Mouse (Mus musculus): Measurements from ENCODE around the gene Hoxd13. TPM values are rescaled to one million over a fixed set of nuclear protein-coding genes. Genes with fewer than 3 reads are reported as not detected.

Hoxd13 gene
- total RNA-seq, 2 experiments from 2014 or later, result not detected

GRCm38 (mm10) chr2:74704393-74704998 lies 36.4 kb downstream of the Hoxd13 start, which contains the start of gene Hoxd8:
TSS of gene Hoxd8 (plus strand) at chr2:74704615.
- ATAC-seq (replicated peaks; ENCODE audit: poor library complexity), result no peak

GRCm38 (mm10) chr2:74704999-74705466 lies 36.9 kb downstream of the Hoxd13 start:
- no peak for ATAC-seq (replicated peaks; ENCODE audit: poor library complexity)

DNA sequence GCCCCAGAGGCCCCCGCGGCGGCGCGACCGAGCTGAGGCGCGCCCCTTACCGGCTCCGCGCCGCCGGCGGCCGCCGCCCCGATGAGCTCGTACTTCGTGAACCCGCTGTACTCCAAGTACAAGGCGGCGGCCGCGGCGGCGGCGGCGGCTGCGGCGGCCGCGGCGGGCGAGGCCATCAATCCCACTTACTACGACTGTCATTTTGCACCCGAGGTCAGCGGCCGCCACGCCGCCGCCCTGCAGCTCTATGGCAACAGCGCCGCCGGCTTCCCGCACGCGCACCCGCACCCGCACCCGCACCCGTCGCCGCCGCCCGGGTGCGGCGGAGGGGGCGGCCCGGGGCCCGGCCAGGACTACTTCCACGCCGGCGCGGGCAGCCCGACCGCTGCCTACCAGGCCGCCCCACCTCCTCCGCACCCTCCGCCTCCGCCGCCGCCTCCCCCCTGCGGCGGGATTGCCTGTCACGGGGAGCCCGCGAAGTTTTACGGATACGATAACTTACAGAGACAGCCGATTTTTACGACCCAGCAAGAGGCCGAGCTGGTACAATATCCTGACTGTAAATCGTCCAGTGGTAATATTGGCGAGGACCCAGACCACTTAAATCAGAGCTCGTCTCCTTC lies 37.5 kb downstream of the Hoxd13 start:
- 0 out of 2 replicates have a peak, but pooled peaks have one; percentile 14 for ATAC-seq (replicated peaks; ENCODE audit: poor library complexity)

DNA sequence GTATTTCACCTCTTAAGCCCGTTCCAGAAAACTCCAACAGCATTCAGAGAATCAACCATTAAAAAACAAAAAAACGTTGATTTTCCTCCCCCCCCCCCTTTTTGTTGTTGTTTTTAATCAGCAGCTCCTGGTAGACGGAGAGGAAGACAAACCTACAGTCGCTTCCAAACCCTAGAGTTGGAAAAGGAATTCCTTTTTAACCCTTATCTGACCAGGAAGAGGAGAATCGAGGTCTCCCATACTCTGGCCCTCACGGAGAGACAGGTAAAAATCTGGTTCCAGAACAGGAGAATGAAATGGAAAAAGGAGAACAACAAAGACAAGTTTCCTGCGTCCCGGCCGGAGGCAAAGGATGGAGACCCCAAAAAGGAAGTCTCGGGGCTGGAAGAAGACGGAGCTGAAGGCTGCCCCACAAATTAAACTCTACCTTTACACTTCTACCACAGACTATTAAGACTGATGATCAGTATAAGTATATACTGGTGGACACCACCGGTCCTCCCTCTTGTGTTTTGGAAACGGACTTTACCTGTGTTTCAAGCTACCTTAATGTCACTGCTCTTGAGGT lies 38.4 kb downstream of the Hoxd13 start:
- ATAC-seq (replicated peaks; ENCODE audit: poor library complexity), result no peak

DNA sequence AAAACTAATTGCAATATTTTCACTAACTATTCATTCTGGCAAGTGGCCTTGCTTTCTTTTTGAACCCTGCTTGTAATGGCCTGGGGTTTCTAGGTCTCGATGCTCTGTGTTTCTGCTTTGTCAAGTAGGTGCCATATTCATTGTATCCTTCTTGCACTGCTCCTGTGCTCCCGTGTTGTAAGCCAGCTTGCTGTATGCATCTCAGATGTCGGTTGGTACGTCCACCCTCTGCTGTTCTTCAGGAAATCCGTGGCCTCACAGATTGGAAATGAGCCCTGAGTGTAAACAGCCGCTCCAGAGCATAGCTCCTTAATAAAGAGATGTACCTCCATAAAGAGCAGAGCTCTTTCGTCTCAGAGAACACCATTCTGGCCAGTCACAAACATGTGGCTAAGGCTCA lies 39.5 kb downstream of the Hoxd13 start:
- ATAC-seq (replicated peaks; ENCODE audit: poor library complexity), result no peak

DNA sequence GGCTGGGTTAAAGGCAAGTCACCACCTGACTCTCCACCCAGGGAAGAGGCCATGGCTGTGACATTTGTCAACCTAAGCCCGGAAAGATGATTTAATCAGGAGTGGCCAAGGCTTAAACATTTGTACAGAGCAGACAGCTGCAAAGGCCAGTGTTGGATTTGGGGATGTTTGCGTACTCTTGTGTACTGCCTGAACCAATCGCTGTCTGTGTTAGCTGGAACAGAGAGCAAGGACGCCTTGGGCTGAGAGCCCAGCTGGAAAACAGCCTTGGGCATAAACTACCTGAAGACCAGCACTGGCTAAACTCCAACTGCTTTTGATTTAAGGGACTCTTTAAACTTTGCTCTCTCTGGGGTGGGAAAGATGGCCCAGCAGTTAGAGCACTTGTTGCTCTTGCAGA lies 40.6 kb downstream of the Hoxd13 start:
- no peak for ATAC-seq (replicated peaks; ENCODE audit: poor library complexity)

GRCm38 (mm10) chr2:74709465-74710419 lies 41.6 kb downstream of the Hoxd13 start:
- ATAC-seq (replicated peaks; ENCODE audit: poor library complexity), result no peak

DNA sequence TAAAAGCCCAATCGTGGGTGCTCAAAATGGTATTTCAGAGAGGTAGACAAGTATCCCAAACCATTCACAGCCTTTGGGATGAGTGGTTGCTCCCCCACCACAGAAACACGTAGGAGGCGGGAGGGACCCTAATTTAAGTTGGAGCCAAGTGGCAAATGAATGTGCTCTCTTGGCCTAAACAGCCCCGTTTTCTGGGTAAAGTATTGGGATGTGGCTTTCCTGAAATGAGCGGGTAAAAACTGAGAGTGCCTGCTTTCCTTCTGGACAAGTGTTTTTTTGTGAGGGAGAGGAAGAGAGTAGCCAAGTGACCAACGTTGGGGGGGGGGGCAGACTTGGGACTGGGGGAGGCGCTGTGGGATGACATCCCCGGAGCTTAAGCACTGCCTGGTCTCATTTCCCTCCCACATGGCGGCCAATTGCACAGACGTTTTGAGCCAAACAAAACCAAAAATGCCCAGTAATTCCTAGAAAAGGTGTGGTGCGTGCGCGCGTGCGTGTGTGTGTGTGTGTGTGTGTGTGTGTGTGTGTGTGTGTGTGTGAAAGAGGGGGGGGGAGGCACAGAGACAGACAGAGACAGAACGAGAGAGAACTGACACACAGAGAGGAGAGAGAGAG lies 42.9 kb downstream of the Hoxd13 start:
- no peak for ATAC-seq (replicated peaks; ENCODE audit: poor library complexity)

DNA sequence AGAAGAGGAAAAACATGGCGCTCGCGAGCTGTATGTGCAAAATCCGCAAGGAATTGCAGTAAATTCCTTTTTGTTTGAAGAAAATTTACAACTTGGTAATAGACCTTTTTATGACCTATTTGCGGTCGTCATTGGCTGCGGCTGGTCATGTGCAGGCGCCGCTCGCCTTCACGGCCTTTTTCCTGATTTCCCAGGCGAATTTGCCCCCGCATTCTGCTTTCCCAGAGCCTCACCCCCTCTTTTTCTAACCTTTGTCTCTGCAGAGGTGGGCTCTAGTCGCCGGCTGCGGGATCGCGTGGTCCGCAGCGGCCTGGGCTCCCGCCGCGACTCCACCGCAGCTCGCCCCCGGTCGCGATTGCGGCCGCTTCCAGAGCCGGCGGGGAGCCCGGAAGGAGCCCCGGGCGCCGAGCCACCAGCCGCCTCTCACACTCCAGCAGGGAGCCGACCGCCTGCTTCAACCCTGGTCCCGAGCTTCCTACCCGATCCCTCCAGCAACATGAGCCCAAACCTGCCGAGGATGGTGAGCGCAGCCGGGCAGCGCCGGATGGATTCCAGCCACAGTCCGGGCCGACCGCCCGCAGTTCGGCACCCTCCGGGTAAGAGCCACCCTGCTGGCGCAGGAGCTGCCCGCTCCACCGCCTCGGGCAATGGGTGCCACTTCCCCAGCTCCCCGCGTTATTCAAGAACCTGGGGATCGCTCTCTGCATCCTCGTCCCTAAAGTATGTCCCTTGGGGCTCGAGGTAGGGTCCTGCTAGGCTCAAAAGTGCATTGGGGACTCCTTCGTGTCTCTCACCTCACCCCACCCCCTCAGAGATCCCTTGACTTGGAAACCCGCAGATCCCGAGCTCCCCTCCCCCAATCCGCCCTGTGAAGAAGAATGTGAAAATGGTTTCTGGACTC lies 43.9 kb downstream of the Hoxd13 start, which contains the start of the genes Hoxd3 and Hoxd4:
Hoxd3 (plus strand) TSS at position 207 of the 901 bp plus-strand sequence.
Hoxd4 (plus strand) TSS at position 209 of the 901 bp plus-strand sequence.
- ATAC-seq (replicated peaks; ENCODE audit: poor library complexity), result no peak

DNA sequence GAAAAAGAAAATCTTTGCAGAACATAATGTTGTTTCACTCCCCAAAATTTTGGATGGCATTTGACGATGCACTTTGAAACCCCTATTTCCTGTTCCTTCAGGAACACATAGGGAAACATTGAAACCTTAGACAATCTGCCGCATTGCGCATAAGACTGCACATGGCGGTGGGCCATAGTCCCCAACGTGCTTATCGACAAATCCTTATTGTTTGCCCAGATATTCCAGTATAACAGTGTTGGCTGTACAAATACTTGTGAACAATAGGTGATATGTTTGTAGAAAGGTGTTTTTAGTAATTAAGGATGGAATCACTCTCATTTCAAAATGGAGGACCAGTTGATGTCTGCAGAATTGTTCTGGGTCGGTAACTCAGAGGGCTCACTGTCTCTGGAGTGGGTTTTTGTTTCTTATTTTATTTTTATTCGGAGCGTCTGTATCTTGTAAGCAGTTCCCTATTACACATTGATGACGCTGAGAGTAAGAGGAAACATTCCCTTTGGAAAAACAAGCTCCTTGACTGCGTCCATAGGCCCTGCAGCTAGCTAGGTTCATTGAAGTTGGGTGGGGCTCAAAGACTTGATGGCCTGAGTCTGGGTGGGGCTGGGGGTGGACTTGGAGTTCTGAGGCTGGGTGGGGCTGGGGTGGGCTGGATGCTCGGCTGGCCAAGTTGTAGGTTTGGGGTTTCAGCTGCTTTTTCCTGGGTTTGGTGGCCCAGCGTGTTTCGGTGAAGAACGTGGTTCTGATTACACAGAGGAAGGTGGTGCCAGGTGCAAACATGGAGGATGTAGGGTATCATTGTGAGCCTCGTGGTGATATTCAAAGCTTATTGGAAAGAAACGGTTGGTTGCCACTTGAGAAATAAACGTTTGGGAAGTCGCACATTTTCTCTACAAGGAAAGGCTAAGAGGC lies 45.4 kb downstream of the Hoxd13 start:
- ATAC-seq (replicated peaks; ENCODE audit: poor library complexity), result no peak

GRCm38 (mm10) chr2:74714156-74714789 lies 46.2 kb downstream of the Hoxd13 start:
- no peak for ATAC-seq (replicated peaks; ENCODE audit: poor library complexity)

DNA sequence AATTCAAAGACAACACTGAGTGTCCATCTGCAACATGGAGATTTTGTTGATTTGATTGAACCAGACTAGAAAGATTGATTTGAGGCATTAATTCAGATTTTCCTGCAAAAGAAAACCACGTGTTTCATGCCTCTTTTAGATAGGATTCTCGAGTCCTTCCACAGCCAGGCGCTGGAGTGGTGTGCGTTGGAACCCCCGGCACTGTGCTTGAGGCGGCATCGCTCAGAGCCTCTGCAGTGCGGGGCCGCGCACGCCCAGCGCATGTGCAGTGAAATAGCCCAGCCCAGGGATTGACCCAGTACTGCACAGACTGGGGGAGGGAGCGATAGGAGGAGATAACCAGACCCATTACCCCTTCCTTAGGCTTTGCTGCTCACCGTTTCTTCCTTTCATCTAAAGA lies 46.8 kb downstream of the Hoxd13 start:
- ATAC-seq (replicated peaks; ENCODE audit: poor library complexity), result no peak

- peak; percentile 98 for ATAC-seq (replicated peaks; ENCODE audit: poor library complexity)
Measured at GRCm38 (mm10) chr2:74715504-74716241, 47.6 kb downstream of the Hoxd13 start.

- ATAC-seq (replicated peaks; ENCODE audit: poor library complexity), result no peak
Measured at GRCm38 (mm10) chr2:74720384-74720783, 52.3 kb downstream of the Hoxd13 start.

DNA sequence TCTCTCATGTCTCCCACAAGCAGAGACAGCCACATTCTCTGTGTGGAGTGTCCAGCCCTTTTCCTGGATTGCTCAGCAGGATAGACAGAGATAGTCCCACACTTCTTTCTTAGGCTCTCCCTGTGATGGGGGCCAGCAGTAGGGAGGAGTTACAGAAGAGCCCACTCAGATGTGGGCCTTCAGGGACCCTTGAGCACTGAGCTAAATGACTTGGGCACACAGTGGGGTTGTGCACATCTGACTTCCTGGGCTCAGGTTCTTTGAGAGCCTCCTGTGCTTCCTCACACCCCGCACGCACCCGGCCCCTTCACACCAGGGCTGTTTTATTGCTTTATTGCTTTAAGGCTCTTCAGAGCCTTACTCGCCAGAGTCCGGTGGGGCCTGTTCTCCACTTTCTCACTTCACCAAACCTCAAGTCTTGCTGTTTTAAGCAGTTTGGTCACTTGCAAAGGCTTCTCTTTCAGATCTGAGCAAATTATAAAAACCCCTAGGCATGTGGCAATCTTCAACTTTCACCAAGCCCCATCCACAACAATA lies 52.9 kb downstream of the Hoxd13 start:
- no peak for ATAC-seq (replicated peaks; ENCODE audit: poor library complexity)
